Mouse (Mus musculus): ENCODE measurements at regions not wholly inside any gene's neighbourhood (a gene's known extent, or its start where the extent isn't known, plus 50 kb on each side); places are given as distances from the start of the nearest gene placed in this dataset.

- Histone ChIP-seq H3K36me3 (ENCODE audit: control insufficient read depth, insufficient read depth, low read length) (no peaks in the 10 kb centered on the region), H3K4me3 (ENCODE audit: low read depth, low read length) (no peak overlapping the region), H3K9ac (replicated peaks; ENCODE audit: low read depth, low read length) (no peak overlapping the region), H3K4me1 (ENCODE audit: control insufficient read depth, insufficient read depth, low read length) (no peaks in the 10 kb centered on the region), H3K27me3 (ENCODE audit: control insufficient read depth, insufficient read depth, low read length) (no peaks in the 10 kb centered on the region), H3K4me2 (replicated peaks; ENCODE audit: low read depth, low read length) (no peak overlapping the region), H3K27ac (ENCODE audit: low read length) (no peak overlapping the region), H3K9me3 (ENCODE audit: control insufficient read depth, low read depth, low read length) (no peaks in the 10 kb centered on the region)
- WGBS: 87% methylated on average over 4 of the region's 4 CpGs
- no peak for ATAC-seq (ENCODE audit: insufficient number of reproducible peaks, insufficient read depth, low FRiP score, low read depth)
Measured at GRCm38 (mm10) chr16:85347621-85348020, 174.1 kb upstream of the App start.

DNA sequence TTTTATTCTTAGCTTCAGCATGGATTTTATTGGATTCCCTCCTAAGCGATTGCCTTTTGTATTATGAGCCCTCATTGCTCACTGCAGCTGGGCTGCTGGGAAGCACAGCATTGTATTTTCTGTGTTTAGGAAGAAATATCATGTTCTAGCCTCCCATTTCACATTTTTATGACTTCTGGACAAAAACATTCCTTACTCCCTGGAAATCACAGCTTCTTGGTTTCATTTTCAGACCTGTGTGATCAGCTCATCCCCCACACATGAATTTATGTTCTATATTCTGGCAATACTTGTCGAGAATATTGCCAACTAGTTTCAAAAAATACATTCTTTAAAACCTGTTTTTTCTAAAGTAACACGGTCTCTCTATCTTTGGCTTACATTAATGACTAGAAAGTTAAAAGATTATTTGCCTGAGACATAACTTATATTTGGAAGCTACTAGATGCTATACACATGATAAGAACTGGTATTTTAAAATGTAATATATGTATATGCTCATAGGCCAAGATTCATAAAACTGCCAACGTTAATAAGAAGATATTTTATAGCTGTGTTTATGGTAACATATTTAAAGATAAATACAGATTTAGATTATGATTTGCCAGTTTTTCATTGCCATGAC lies 163.0 kb upstream of the App start:
- H3K4me3 ChIP-seq (ENCODE audit: low read depth, low read length): no peak overlapping the region
- 77% methylated on average over 4 of the region's 4 CpGs for WGBS
- H3K4me2 ChIP-seq (replicated peaks; ENCODE audit: low read depth, low read length): no peak overlapping the region
- ATAC-seq (ENCODE audit: insufficient number of reproducible peaks, insufficient read depth, low FRiP score, low read depth): no peak
- no peak overlapping the region for H3K9ac ChIP-seq (replicated peaks; ENCODE audit: low read depth, low read length)
- H3K4me1 ChIP-seq (ENCODE audit: control insufficient read depth, insufficient read depth, low read length): no peaks in the 10 kb centered on the region
- H3K27ac ChIP-seq (ENCODE audit: low read length): no peak overlapping the region
- no peaks in the 10 kb centered on the region for H3K27me3 ChIP-seq (ENCODE audit: control insufficient read depth, insufficient read depth, low read length)
- no peaks in the 10 kb centered on the region for H3K36me3 ChIP-seq (ENCODE audit: control insufficient read depth, insufficient read depth, low read length)
- no peaks in the 10 kb centered on the region for H3K9me3 ChIP-seq (ENCODE audit: control insufficient read depth, low read depth, low read length)

DNA sequence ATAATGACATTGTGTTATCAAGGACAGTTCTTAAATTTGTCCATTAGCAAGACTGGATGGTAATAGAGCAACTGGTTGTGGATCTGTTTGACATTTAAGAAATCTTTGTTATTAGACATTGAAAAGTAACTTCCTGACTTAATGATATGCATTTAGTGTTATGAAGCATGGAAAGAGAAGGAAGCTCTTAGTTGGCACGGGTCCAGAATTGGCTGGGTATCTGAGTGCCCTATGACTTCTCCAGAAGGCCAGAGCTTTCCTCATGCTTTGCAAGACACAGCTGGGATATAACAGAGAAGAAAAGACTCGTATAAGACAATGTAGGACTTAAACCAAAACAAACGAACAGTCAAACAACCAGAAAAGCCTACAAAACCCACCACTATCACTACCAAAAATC lies 160.0 kb upstream of the App start:
- no peaks in the 10 kb centered on the region for H3K36me3 ChIP-seq (ENCODE audit: control insufficient read depth, insufficient read depth, low read length)
- no peak; the same call in 1 of the 2 replicates for ATAC-seq (ENCODE audit: insufficient number of reproducible peaks, insufficient read depth, low FRiP score, low read depth)
- H3K4me1 ChIP-seq (ENCODE audit: control insufficient read depth, insufficient read depth, low read length): no peaks in the 10 kb centered on the region
- no peak overlapping the region for H3K4me2 ChIP-seq (replicated peaks; ENCODE audit: low read depth, low read length)
- no peak overlapping the region for H3K4me3 ChIP-seq (ENCODE audit: low read depth, low read length)
- H3K27me3 ChIP-seq (ENCODE audit: control insufficient read depth, insufficient read depth, low read length): no peaks in the 10 kb centered on the region
- H3K27ac ChIP-seq (ENCODE audit: low read length): no peak overlapping the region
- H3K9me3 ChIP-seq (ENCODE audit: control insufficient read depth, low read depth, low read length): no peaks in the 10 kb centered on the region
- H3K9ac ChIP-seq (replicated peaks; ENCODE audit: low read depth, low read length): no peak overlapping the region
- WGBS: 38% methylated on average over 3 of the region's 3 CpGs

GRCm38 (mm10) chr16:85312018-85312417 lies 138.5 kb upstream of the App start:
- ATAC-seq (ENCODE audit: insufficient number of reproducible peaks, insufficient read depth, low FRiP score, low read depth): no peak
- Histone ChIP-seq H3K9ac (replicated peaks; ENCODE audit: low read depth, low read length) (no peak overlapping the region), H3K4me2 (replicated peaks; ENCODE audit: low read depth, low read length) (no peak overlapping the region), H3K4me1 (ENCODE audit: control insufficient read depth, insufficient read depth, low read length) (no peaks in the 10 kb centered on the region), H3K27ac (ENCODE audit: low read length) (no peak overlapping the region), H3K27me3 (ENCODE audit: control insufficient read depth, insufficient read depth, low read length) (no peaks in the 10 kb centered on the region), H3K36me3 (ENCODE audit: control insufficient read depth, insufficient read depth, low read length) (no peaks in the 10 kb centered on the region), H3K9me3 (ENCODE audit: control insufficient read depth, low read depth, low read length) (no peaks in the 10 kb centered on the region), H3K4me3 (ENCODE audit: low read depth, low read length) (no peak overlapping the region)
- WGBS: 71% methylated on average over 8 of the region's 8 CpGs

GRCm38 (mm10) chr16:85309493-85309892 lies 135.9 kb upstream of the App start:
- H3K9me3 ChIP-seq (ENCODE audit: control insufficient read depth, low read depth, low read length): no peaks in the 10 kb centered on the region
- WGBS: 48% methylated on average over 3 of the region's 3 CpGs
- no peak overlapping the region for H3K9ac ChIP-seq (replicated peaks; ENCODE audit: low read depth, low read length)
- no peaks in the 10 kb centered on the region for H3K4me1 ChIP-seq (ENCODE audit: control insufficient read depth, insufficient read depth, low read length)
- no peaks in the 10 kb centered on the region for H3K36me3 ChIP-seq (ENCODE audit: control insufficient read depth, insufficient read depth, low read length)
- no peak overlapping the region for H3K27ac ChIP-seq (ENCODE audit: low read length)
- H3K4me3 ChIP-seq (ENCODE audit: low read depth, low read length): no peak overlapping the region
- H3K27me3 ChIP-seq (ENCODE audit: control insufficient read depth, insufficient read depth, low read length): no peaks in the 10 kb centered on the region
- no peak overlapping the region for H3K4me2 ChIP-seq (replicated peaks; ENCODE audit: low read depth, low read length)
- ATAC-seq (ENCODE audit: insufficient number of reproducible peaks, insufficient read depth, low FRiP score, low read depth): no peak

GRCm38 (mm10) chr16:85308429-85308828 lies 134.9 kb upstream of the App start:
- no peak for ATAC-seq (ENCODE audit: insufficient number of reproducible peaks, insufficient read depth, low FRiP score, low read depth)
- H3K27ac ChIP-seq (ENCODE audit: low read length): no peak overlapping the region
- H3K9me3 ChIP-seq (ENCODE audit: control insufficient read depth, low read depth, low read length): no peaks in the 10 kb centered on the region
- no peaks in the 10 kb centered on the region for H3K4me1 ChIP-seq (ENCODE audit: control insufficient read depth, insufficient read depth, low read length)
- H3K27me3 ChIP-seq (ENCODE audit: control insufficient read depth, insufficient read depth, low read length): no peaks in the 10 kb centered on the region
- no peak overlapping the region for H3K4me3 ChIP-seq (ENCODE audit: low read depth, low read length)
- H3K4me2 ChIP-seq (replicated peaks; ENCODE audit: low read depth, low read length): no peak overlapping the region
- H3K9ac ChIP-seq (replicated peaks; ENCODE audit: low read depth, low read length): no peak overlapping the region
- WGBS: 60% methylated on average over 2 of the region's 2 CpGs
- no peaks in the 10 kb centered on the region for H3K36me3 ChIP-seq (ENCODE audit: control insufficient read depth, insufficient read depth, low read length)

DNA sequence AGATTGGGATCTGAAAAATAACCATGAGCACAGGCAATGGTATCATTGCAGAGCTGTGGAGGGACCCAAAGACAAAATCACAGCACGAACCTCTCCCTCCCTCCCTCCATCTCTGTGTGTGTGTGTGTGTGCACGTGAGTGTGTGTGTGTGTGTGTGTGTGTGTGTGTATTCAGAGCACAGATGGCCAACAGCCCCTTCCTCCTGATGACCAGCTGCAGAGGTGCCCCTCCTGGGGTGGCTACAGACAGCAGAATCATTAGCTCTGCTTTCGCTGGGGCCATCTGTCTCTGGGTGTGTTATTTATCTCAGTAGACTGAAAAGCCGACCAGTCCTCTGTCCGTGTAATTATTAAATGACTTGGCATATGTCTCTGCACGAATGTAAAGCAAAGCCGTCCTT lies 134.4 kb upstream of the App start:
- Histone ChIP-seq H3K4me1 (ENCODE audit: control insufficient read depth, insufficient read depth, low read length) (no peaks in the 10 kb centered on the region), H3K36me3 (ENCODE audit: control insufficient read depth, insufficient read depth, low read length) (no peaks in the 10 kb centered on the region), H3K4me2 (replicated peaks; ENCODE audit: low read depth, low read length) (no peak overlapping the region), H3K27me3 (ENCODE audit: control insufficient read depth, insufficient read depth, low read length) (no peaks in the 10 kb centered on the region), H3K9me3 (ENCODE audit: control insufficient read depth, low read depth, low read length) (no peaks in the 10 kb centered on the region), H3K4me3 (ENCODE audit: low read depth, low read length) (no peak overlapping the region), H3K27ac (ENCODE audit: low read length) (no peak overlapping the region), H3K9ac (replicated peaks; ENCODE audit: low read depth, low read length) (no peak overlapping the region)
- peak; percentile 46; the same call in 1 of the 2 replicates for ATAC-seq (ENCODE audit: insufficient number of reproducible peaks, insufficient read depth, low FRiP score, low read depth)
- WGBS: 20% methylated on average over 7 of the region's 7 CpGs

DNA sequence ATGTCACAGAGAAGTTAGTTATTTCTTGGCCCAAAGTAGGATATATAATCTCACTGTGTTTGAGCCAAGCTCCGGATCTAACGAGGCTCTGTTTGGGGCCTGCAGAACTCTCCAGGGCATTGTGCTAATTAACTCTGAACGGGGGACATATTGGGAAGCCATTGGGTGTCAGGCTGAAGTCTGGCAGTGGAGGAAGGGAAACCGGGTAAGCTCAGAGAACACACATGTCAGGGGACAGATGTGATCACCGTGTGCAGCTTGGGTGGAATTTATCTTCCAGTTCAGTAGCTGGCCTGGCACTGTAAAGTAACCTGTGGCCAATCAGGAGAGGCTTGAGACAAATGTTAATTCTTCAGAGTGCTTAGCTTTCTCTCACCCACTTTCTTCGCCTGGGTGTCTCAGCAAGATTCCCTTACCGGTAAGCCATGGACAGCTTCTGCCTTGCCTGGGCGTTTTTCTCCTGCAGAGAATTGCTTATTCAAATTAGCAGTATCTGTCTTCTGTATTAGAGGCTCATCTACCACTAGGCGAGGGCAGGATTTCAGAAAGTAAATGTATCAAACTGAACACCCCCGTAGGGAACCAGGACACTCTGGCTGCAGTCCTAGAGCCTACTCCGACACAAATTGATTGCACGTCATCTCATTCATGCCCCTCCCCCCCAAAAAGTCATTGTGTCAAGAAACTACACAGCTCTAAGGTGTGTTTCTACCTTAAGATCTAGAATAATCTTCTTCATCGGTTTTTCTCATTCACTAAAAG lies 126.7 kb upstream of the App start:
- 59% methylated on average over 13 of the region's 13 CpGs for WGBS
- Histone ChIP-seq H3K27ac (ENCODE audit: low read length) (no peak overlapping the region), H3K4me3 (ENCODE audit: low read depth, low read length) (no peak overlapping the region), H3K4me1 (ENCODE audit: control insufficient read depth, insufficient read depth, low read length) (no peaks in the 10 kb centered on the region), H3K36me3 (ENCODE audit: control insufficient read depth, insufficient read depth, low read length) (no peaks in the 10 kb centered on the region), H3K4me2 (replicated peaks; ENCODE audit: low read depth, low read length) (no peak overlapping the region), H3K27me3 (ENCODE audit: control insufficient read depth, insufficient read depth, low read length) (no peaks in the 10 kb centered on the region), H3K9me3 (ENCODE audit: control insufficient read depth, low read depth, low read length) (no peaks in the 10 kb centered on the region), H3K9ac (replicated peaks; ENCODE audit: low read depth, low read length) (no peak overlapping the region)
- no peak for ATAC-seq (ENCODE audit: insufficient number of reproducible peaks, insufficient read depth, low FRiP score, low read depth)

GRCm38 (mm10) chr16:85298559-85298958 lies 125.0 kb upstream of the App start:
- Histone ChIP-seq H3K27ac (ENCODE audit: low read length) (no peak overlapping the region), H3K9ac (replicated peaks; ENCODE audit: low read depth, low read length) (no peak overlapping the region), H3K9me3 (ENCODE audit: control insufficient read depth, low read depth, low read length) (no peaks in the 10 kb centered on the region), H3K4me2 (replicated peaks; ENCODE audit: low read depth, low read length) (no peak overlapping the region), H3K36me3 (ENCODE audit: control insufficient read depth, insufficient read depth, low read length) (no peaks in the 10 kb centered on the region), H3K4me3 (ENCODE audit: low read depth, low read length) (no peak overlapping the region), H3K27me3 (ENCODE audit: control insufficient read depth, insufficient read depth, low read length) (no peaks in the 10 kb centered on the region), H3K4me1 (ENCODE audit: control insufficient read depth, insufficient read depth, low read length) (no peaks in the 10 kb centered on the region)
- 39% methylated on average over 2 of the region's 2 CpGs for WGBS
- no peak for ATAC-seq (ENCODE audit: insufficient number of reproducible peaks, insufficient read depth, low FRiP score, low read depth)

All from stomach, embryonic 14.5 days (tissue).